Mouse (Mus musculus) heart, adult 2 months (tissue): ENCODE results near the gene Plekhm3. TPM values are rescaled to one million over a fixed set of nuclear protein-coding genes. Genes with fewer than 3 reads are reported as not detected.
A peak's percentile ranks its signal among the peaks of the same experiment; 100 is the strongest.

Experiments
- DNase-seq, 2 experiments: peaks; one replicate each; pipeline ENCODE4 v3.0.0; 2021
- H3K27ac ChIP-seq: fragments of 200-600 bp; 2 replicates; pipeline ENCODE4 v1.8.1; 2022
- H3K27me3 ChIP-seq: fragments of 200-500 bp; 2 replicates; pipeline ENCODE4 v1.6.1; 2012; ENCODE audit warnings: mild to moderate bottlenecking, low read length, inconsistent platforms, mixed read lengths; ENCODE audit not compliant: control insufficient read depth, insufficient read depth
- H3K36me3 ChIP-seq: fragments of 200-500 bp; 2 replicates; pipeline ENCODE4 v1.6.1; 2012; ENCODE audit warnings: low read length, inconsistent platforms; ENCODE audit not compliant: control insufficient read depth, insufficient read depth
- H3K4me1 ChIP-seq: fragments of 200-500 bp; 2 replicates; pipeline ENCODE4 v1.6.1; 2011; ENCODE audit warnings: low read length; ENCODE audit not compliant: control insufficient read depth, insufficient read depth
- H3K4me3 ChIP-seq: fragments of 200-600 bp; 2 replicates; pipeline ENCODE4 v1.8.1; 2022
- H3K79me2 ChIP-seq: fragments of 200-500 bp; replicated peaks from 2 replicates; pipeline ENCODE4 v1.6.1; 2012; ENCODE audit warnings: mild to moderate bottlenecking, inconsistent platforms, low read length, moderate library complexity, mixed read lengths; ENCODE audit not compliant: control insufficient read depth, insufficient read depth
- H3K9ac ChIP-seq: fragments of 200-500 bp; 2 replicates; pipeline ENCODE4 v1.6.1; 2012; ENCODE audit warnings: low read depth, mild to moderate bottlenecking, control low read depth, inconsistent platforms, low read length, mixed read lengths
- CTCF ChIP-seq: fragments of 200-600 bp; IDR thresholded peaks from 2 replicates; pipeline ENCODE4 v1.8.1; 2022; ENCODE audit warnings: antibody characterized with exemption, mild to moderate bottlenecking, moderate library complexity
- EP300 ChIP-seq: fragments of 200-500 bp; IDR thresholded peaks from 2 replicates; pipeline ENCODE4 v1.6.1; 2011; ENCODE audit warnings: low read depth, low read length, control low read depth; ENCODE audit not compliant: insufficient read depth
- POLR2A ChIP-seq: fragments of 200-500 bp; IDR thresholded peaks from 2 replicates; pipeline ENCODE4 v1.6.1; 2011; ENCODE audit warnings: mild to moderate bottlenecking, low read depth, low read length, control low read depth; ENCODE audit not compliant: insufficient read depth
- WGBS: fragments of 180-500 bp; shearing (Covaris S2); methylation state at CpG from one replicate; pipeline ENCODE4 v1.1.7; 2018; 5-methylcytosine and 5-hydroxymethylcytosine counted together
- intact Hi-C: fragments of 180-260 bp; cut with DNase I; formaldehyde crosslinking; loops from one replicate; pipeline ENCODE4 v1.15.1; 2025
- polyA plus RNA-seq: library from polyadenylated mRNA; depleted of rRNA; stranded (reverse); fragments of >200 nt; gene quantifications from 2 replicates; pipeline ENCODE4 v1.2.3, GENCODE M21; 2012
- total RNA-seq, 2 experiments: library from RNA; stranded (reverse); gene quantifications; 2 replicates each; pipeline ENCODE4 v1.2.3; 2021

Gene Plekhm3
- total and polyA plus RNA-seq, 3 experiments: 3.3 to 6.9 (median 6.8) TPM

DNA sequence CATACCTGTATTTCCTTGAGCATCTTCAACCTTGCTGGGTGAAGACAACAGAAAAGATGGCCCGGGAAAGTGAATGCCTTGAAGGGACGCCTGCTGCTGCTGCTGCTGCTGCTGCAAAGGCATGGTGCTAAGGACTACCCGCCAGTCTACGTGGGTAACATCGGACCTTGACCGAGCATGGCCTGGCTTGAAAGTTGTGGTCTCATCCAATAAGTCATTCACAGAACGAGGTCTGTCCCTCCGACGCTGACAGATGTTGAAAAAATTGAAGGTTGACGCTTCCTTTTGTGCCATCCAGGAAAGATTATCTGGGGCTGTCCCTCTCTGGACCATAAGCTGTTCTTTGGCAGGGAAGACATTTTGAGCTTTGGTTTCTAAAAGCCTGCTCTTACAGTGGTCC is 18.9 kb downstream of the Plekhm3 start:
- H3K79me2 ChIP-seq: no peaks in the 10 kb centered on the region
- intact Hi-C loops: no loop called here
- peaks cover 5% of the 10 kb centered on the region; the same call in 1 of the 2 replicates for H3K36me3 ChIP-seq
- H3K4me1 ChIP-seq: no peaks in the 10 kb centered on the region
- TF ChIP-seq POLR2A (no peak), EP300 (no peak), CTCF (no peak)
- H3K27ac ChIP-seq: no peak overlapping the region
- no peaks in the 10 kb centered on the region for H3K27me3 ChIP-seq
- no peak overlapping the region for H3K9ac ChIP-seq
- WGBS: 92% methylated on average over 10 of the region's 10 CpGs
- no peak overlapping the region for H3K4me3 ChIP-seq
- DNase-seq: no peak

- intact Hi-C loops: no loop called here
These were observed 23.7 kb downstream of the Plekhm3 start for GRCm38 (mm10) chr1:64932921-64933320.

GRCm38 (mm10) chr1:64930124-64930523 is 26.5 kb downstream of the Plekhm3 start:
- Histone ChIP-seq H3K79me2 (no peaks in the 10 kb centered on the region), H3K27ac (no peak overlapping the region), H3K27me3 (no peaks in the 10 kb centered on the region), H3K36me3 (no peaks in the 10 kb centered on the region; the same call in 1 of the 2 replicates), H3K4me1 (no peaks in the 10 kb centered on the region), H3K9ac (no peak overlapping the region), H3K4me3 (no peak overlapping the region)
- no peak for TF ChIP-seq EP300
- no peak for TF ChIP-seq CTCF
- TF ChIP-seq POLR2A: no peak
- no peak for DNase-seq
- intact Hi-C loops: no loop called here
- WGBS: 62% methylated on average over 6 of the region's 6 CpGs

More at GRCm38 (mm10) chr1:64932921-64933320, 23.7 kb downstream of the Plekhm3 start:
- H3K79me2 ChIP-seq: no peaks in the 10 kb centered on the region
- H3K36me3 ChIP-seq: peaks cover 5% of the 10 kb centered on the region; the same call in 1 of the 2 replicates
- DNase-seq: no peak
- WGBS: 85% methylated on average over 1 of the region's 1 CpGs
- H3K9ac ChIP-seq: no peak overlapping the region
- no peaks in the 10 kb centered on the region for H3K4me1 ChIP-seq
- no peak overlapping the region for H3K27ac ChIP-seq
- no peak for TF ChIP-seq EP300
- TF ChIP-seq POLR2A: no peak
- no peak for TF ChIP-seq CTCF
- no peaks in the 10 kb centered on the region for H3K27me3 ChIP-seq
- H3K4me3 ChIP-seq: no peak overlapping the region

- no peaks in the 10 kb centered on the region for H3K4me1 ChIP-seq
- no peaks in the 10 kb centered on the region; the same call in 1 of the 2 replicates for H3K36me3 ChIP-seq
- H3K27ac ChIP-seq: no peak overlapping the region
- no peaks in the 10 kb centered on the region for H3K79me2 ChIP-seq
- no peaks in the 10 kb centered on the region for H3K27me3 ChIP-seq
- intact Hi-C loops: no loop called here
- H3K9ac ChIP-seq: no peak overlapping the region
- H3K4me3 ChIP-seq: no peak overlapping the region
- no peak for DNase-seq
- TF ChIP-seq POLR2A (no peak), CTCF (no peak), EP300 (no peak)
- 91% methylated on average over 4 of the region's 4 CpGs for WGBS
These were observed 27.0 kb downstream of the Plekhm3 start for GRCm38 (mm10) chr1:64929673-64930072.

GRCm38 (mm10) chr1:64928542-64928941 is 28.1 kb downstream of the Plekhm3 start:
- Histone ChIP-seq H3K4me3 (no peak overlapping the region), H3K36me3 (no peaks in the 10 kb centered on the region; the same call in 1 of the 2 replicates), H3K27ac (no peak overlapping the region), H3K9ac (no peak overlapping the region), H3K4me1 (no peaks in the 10 kb centered on the region), H3K79me2 (no peaks in the 10 kb centered on the region), H3K27me3 (no peaks in the 10 kb centered on the region)
- intact Hi-C loops: no loop called here
- peak in 1 of 2 experiments; percentile 63 for DNase-seq
- no peak for TF ChIP-seq POLR2A
- no peak for TF ChIP-seq CTCF
- no peak for TF ChIP-seq EP300
- WGBS: 83% methylated on average over 3 of the region's 3 CpGs

DNA sequence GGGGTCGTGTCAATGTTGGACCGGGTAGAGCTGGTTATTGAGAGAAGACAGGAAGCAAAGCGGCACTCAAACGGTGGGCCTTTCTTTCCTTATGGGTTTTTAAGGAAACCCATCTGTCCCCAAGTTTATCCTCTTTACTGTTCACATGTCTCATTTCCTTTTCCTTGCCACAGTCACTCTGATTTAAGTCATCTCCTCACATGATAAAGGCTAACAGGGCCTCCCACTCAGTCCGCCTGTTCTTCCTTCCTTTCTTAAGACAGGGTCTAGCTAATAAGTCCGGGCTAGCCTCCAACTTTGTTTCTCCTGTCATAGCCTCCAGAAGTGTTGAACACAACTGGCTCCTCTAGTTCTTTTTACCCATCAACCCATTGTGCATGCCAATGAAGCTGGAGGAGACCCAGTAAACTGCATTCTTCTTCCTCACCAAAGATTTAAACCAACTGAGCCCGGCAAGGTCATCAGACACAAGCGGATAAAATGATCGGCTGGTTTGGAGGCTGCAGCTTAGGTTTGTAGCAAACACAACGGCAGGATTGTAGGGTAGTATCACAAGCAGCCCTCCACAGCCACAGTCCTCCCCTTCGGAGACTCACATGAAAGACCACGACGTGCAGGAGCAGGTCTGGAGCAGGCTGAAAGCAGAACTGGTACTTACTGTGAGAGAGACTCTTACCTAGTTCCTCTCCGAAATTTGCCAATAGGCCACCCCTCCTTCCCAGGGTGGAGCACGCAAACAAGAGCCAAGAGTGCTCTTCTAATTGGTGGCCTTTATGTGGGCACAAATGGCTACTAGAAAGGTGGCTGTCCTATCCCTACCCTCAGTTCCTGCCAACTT is 29.0 kb downstream of the Plekhm3 start:
- H3K4me3 ChIP-seq: no peak overlapping the region
- no peaks in the 10 kb centered on the region for H3K36me3 ChIP-seq
- no peak overlapping the region for H3K9ac ChIP-seq
- WGBS: 66% methylated on average over 15 of the region's 15 CpGs
- peak in 1 of 2 experiments; percentile 51 for DNase-seq
- no peaks in the 10 kb centered on the region for H3K79me2 ChIP-seq
- no peak overlapping the region for H3K27ac ChIP-seq
- TF ChIP-seq CTCF (no peak), EP300 (no peak), POLR2A (no peak)
- intact Hi-C loops: no loop called here
- no peaks in the 10 kb centered on the region for H3K4me1 ChIP-seq
- no peaks in the 10 kb centered on the region for H3K27me3 ChIP-seq
